Mouse (Mus musculus) mature B cell (primary cell): ENCODE results near the gene Efna1.

ENCODE experiments used
- in situ Hi-C: fragments of 300-500 bp; cut with MboI; formaldehyde crosslinking; loops from 2 replicates; pipeline ENCODE4 v1.14.3; 2019

Gene Efna1

DNA sequence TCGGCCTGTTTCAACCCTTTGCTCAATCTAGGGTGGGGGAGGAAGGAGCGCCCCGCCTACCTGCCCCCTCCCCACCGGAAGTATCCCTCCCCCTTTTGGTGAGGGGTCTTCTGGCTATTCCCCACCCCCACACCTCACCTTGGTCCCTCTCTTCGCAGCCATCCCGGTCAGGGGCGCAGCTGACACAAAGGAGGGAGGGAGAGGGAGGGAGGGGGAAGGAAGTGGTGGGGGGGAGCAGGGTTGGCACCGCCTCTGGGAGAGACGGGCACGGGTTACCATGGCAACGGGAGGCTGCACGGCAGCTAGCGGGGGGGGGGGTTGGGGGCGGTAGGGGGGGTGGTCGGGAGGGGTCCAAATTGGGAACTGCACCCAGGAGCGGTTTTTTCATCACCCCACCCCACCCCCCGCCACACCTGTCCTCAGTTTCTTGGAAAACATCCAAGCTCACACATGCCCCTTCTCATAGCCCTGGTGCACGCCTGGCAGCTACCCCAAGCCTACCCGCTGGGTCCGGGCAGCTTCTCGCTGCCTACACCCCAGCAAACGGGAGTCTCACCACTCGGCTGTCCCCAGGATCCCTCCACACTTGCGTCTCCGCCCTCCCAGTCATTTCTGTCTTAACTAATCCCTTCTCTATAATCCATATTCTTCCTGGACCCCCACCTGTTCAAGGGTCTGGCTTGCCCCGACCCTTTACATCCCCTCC lies 35.8 kb downstream of the Efna1 start:
- in situ Hi-C loops, result loop anchor here (5.0 kb wide), 1 partner anchor 52 kb away; no protein-coding TSS in a partner anchor

DNA sequence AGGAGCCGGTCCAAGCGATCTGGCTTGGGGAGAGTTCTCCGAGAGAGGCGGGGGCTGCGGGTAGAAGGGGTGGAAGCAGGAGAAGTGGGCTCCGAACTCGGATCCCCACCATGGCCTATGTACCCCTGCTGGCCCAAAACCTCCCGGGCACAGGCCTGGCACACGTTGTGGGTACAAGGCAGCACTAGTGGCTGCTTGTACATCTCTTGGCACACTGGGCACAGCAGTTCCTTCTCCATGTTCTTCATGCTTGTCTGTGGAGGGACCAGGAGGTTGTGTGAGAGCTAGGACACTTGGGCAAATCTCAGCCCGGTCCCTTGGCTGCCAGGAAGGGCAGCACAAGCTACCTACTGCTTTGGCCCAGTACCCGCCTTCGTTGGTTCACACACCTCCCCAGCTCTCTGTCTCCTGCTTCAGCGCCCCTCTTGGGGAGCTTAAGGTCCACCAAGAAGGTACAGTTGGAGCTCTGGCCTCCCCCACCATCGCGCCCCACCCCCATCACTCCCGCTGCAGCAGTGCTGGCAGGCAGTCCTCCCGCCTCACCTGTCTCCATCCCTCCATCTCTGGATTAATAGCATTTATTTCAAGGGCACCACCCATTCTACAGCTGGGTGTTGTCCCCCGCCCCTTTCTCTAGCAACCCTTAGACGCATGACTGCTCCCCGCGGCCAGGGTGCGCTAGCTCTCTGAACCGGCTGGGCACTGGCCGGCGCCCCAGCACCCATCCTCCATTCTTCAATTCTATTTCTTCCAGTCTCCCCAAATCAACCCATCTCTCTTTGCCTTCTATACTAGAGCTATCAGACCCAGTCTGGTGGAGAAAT lies 36.6 kb downstream of the Efna1 start:
- in situ Hi-C loops, result no loop called here

DNA sequence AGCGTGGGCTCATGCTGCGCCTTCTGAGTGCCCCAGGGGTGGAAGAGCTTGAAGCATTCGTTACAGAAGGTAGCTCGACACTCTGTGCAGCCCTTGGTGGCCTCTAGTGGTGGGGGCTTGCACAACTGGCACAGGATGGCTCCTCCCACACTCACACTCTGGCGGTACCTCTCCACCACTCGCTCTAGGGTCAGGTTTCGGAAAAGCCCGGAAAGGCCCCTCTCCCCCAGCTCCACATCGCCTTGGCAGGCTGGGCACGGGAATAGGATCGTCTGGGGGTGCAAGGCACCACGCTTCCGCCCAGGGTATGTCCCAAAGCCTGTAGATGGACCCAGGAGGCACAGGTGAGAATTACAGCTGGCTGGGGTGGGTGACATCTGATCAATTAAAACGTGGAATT lies 37.3 kb downstream of the Efna1 start:
- in situ Hi-C loops, result no loop called here

DNA sequence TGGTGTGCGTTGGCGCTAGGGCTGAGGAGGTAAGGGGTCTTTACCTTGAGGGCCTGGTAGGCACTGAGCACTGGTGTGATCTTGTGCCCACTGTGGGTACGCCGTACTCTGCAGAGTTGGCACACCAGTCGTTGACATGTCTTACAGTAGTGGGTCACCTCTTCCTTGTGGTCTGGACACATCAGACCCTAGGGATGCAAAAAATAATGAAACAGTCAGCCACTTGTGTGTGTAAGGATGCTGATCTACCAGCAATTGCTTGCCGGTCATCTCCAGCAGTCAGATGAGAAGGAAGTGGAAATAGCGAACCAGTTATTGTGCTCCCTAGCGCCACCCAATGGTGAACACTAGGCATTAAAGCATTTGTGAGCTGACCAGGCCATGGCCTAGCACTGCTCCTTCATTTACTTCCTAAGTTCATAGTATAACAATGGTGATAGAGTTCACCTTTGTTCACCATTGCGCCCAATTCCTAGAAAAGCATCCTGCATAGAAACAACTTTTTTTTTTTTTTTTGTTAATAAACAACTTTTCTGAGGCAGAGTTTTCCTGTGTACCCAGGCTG lies 38.5 kb downstream of the Efna1 start:
- in situ Hi-C loops, result no loop called here

DNA sequence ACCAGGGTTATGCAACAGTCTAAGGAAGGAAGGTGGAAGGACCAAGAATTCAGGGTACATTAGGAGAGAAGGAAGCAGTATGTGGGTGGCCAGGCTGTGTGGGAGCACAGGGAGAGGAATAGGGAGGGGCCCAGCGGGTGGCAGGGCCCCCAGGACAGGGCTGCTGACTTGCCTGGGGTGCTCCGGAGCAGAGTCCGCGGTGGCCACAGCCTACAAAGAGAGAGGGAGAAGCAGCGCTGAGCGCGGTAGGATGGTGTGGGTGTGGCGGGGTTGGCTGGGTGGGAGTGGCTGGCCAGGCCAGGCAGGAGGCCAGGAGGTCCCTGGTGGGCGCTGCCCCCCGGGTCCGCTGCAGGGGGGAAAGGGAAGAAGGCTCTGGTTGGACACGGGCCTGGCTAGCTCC lies 42.4 kb downstream of the Efna1 start:
- in situ Hi-C loops, result no loop called here

DNA sequence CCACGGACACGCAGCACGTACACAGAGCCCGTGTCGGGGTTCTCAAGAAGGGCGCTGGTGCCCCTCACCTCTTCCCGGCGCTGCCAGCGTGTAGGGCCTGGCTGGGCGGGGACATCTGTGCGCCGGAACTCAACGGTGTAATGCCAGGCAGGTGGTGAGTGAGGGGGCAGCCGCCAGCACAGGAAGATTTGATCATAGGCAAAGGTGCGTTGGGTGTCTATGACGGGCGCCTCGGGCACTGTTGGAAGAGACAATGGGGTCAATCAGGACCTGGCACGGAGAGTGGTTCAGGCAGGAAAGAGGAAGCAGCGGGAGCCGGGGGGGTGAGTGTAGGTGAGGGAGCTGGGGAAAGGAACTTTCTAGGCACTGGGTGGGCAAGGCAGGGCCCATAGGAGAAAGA lies 43.3 kb downstream of the Efna1 start:
- in situ Hi-C loops, result no loop called here

DNA sequence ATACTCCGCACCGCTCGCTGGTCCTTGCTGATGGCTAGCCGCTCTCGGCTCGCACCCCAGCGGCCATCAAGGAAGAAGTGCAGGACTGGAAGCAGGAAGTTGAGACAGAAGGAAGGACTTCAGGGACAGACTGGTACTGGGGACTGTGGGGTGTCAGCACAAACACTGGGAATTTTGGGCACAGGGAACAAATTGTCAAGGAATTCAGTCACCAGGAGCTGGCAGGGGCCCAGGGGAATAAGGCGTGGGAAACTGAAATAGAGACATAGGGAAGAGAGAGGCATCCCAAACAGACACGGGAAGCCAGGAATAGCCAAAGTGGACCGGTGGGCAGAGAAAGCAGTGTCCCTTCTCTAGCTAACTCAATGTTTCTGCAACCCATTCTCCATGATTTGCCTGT lies 44.4 kb downstream of the Efna1 start:
- in situ Hi-C loops, result no loop called here

DNA sequence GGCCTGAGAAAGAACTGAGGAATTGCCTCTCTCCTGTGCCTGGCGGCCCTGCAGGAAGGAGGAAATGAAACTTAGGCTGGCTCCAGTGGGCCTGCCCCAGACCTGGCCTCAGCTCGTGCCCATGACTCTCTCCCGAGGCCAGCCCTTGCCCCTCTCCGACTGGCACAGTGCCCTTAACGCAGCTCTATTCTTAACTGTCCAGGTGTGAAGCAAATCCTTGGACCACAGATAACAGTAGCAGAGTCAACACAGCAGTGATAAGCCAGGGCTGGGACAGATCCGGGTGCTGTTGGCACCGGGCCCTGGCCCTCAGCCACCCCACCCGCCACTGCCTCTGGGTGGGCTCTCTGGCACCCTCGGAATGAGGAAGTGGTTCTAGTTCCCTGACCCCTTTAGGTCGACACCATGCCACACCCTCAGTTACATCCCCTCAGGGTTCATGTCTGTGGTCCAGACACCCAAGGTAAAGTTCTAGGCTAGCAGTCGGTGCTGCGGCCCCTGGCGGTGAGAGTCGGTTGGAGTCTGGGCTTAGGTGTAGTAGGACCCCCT lies 47.3 kb downstream of the Efna1 start:
- in situ Hi-C loops, result no loop called here

DNA sequence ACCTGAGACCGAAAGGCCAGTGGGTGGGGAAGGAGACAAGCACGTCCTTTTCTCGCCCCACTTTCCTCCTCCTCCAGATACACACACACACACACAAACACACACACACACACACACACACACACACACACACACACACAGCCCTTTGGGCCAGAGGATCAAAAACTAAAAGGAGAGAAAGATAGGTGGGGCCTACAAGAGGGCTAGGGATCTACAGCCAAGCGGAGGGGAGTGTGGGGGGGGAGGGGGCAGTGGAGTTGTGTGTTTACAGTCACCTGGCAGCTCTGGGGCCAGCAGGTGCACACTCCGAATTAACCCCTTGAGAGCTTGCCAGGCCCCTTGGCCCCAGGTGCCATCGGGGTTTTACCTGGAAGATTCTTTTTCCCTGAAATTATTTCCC lies 48.3 kb downstream of the Efna1 start:
- in situ Hi-C loops, result no loop called here

DNA sequence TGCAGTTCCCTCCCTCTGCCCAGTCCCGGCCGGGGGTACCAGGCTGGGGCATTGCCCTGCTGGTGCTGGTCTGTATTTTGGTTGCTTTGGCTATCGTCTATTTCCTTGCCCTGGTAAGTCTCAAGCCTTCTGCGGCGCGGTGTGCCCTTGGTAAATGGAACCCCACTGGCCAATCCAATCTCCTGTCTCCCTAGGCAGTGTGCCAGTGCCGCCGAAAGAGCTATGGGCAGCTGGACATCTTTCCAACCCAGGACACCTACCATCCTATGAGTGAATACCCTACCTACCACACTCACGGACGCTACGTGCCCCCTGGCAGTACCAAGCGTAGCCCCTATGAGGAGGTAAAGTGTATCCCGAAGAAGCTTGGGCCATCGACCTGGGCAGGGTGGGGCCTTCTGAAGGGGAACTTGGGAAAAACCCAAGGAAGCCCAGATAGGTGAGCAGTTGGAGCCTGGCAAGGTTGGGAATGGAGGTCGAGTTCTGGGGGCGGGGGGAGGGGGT lies 49.1 kb downstream of the Efna1 start:
- in situ Hi-C loops, result no loop called here

DNA sequence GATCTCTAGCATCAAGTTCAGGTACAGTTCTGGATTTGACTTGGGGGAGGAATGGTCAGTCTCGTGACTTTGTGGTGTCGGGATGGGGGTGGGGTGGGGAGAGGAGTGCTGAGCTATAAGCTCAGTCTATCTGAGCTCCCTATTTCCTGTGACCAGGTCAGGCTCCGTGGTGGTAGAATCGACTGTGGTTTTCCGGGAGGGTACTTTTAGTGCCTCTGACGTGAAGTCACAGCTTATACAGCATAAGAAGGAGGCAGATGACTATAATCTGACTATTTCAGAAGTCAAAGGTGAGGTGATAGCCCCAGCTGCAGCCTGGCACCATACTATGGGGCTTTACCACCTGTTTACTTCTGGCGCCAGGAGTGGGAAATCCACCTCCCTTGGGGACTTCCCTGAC lies 49.6 kb downstream of the Efna1 start:
- in situ Hi-C loops, result no loop called here

DNA sequence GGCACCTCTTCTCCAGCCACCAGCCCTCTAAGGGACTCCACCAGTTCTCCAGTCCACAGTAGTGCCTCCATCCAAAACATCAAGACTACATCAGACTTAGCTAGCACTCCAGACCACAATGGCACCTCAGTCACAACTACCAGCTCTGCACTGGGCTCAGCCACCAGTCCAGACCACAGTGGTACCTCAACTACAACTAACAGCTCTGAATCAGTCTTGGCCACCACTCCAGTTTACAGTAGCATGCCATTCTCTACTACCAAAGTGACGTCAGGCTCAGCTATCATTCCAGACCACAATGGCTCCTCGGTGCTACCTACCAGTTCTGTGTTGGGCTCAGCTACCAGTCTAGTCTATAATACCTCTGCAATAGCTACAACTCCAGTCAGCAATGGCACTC lies 50.4 kb downstream of the Efna1 start:
- in situ Hi-C loops, result no loop called here

DNA sequence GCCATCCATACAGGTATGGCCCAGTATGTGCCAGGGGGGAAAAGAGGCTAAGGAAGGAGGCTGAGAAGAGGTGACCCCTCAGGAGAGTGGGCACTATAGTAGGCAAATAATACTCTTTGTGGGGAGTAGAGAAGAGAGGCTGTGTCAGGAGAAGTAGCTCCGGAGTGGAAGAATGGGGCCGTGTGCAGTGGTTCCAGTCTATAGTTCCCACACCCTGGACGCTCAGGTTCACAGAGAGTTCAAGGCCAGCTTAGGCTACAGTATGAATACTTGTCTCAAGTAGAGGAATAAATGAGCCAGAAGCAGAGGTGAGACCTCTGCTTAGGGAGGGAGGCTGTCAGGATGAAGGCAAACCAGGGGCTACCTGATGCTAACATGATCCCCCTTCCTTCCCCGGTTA lies 51.7 kb downstream of the Efna1 start:
- in situ Hi-C loops, result no loop called here

DNA sequence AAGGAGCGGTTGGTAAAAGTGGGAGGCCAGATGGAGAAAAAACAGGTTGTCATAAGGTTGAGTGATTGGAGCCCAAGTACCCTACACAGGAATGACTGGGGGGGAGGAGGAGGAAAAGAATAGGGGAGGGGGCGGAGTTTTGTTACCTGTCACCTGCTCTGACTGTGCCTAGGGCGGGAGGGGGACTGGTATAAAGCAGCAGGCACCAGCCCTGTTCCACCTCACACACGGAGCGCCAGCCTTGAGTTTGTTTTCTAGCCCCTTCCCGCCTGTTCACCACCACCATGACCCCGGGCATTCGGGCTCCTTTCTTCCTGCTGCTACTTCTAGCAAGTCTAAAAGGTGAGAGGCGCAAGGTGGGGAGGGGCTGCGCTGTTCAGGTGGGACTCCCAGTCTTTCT lies 52.1 kb downstream of the Efna1 start, which contains the start of gene Muc1:
Gene Muc1, plus strand, starts transcription at position 222 of the 400 bp plus-strand sequence.
- in situ Hi-C loops, result no loop called here

DNA sequence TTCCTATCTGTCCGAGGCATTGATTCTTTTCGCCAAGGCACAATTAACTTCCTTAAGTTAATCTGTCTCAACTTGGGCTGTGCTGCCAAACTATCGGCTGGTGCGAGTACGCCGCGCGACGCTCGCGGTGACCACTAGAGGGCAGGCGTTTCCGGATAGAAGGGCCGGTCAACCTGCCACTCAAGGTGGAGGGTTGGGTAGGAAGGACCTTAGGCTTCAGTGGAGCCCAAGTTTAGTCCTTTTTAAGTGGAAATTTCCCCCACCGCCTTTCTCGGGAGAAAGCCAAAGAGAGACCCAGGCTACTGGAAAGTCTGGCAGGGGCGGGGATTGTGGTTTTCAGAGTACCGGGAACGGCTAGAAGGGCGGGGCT lies 52.8 kb downstream of the Efna1 start:
- in situ Hi-C loops, result no loop called here

DNA sequence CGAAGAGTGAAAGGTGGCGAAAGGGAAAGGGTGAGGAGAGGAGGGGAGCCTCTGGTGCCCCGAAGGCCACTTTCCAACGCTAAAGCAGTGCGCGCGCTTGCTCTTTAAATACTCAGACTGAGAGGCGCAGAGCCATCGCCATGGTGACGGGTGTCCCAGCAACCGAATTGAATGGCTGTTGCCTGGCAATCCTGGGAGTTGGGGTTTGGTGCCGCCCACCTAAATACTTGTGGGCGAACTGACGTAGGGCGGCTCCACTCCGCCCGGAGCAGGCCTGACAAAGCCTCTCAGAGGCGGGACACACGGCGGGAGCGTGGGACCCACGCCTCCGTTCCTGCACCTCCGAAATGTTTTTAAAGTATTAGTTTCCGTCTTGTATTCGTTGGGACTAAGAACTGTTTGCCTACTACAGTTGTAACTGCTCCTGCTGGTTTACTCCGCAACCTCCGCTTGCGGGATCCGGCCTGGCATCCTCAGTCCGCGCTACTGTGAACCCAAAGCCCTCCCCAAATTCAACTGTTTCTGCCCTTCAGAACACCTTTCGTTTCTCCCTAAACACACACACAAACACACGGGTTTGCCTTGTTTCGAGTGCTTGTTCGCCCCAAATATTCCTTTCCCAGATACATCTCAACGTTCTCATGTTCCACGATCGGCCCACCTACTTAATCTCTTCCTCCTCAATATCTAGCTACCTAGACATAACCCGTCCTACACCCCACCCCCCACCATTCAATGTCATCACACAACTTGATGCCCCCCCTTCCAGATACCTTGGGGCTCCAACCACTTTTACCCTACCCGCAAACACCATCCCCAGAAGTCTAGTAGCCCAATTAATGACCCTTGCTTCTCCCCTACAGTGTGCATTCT lies 53.4 kb downstream of the Efna1 start:
- in situ Hi-C loops, result no loop called here

DNA sequence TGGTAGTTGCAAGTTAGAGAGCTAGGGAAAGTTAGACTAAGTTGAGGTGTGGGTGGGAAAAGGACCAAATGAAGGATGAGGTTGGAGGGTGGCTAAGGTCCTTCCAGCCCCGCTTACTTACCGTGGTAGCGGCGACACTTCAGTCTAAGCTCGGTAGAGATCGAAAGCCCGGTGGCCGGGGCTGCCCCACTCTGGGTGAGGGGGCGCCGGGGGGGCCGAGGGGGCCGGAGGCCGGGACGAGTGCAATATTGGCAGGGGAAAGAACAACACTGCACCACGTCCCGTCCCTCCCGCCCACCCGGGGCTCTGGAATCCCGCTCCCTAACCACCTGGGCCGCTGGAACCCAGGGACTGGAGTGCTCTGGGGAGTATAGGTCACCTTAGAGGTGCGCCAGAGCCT lies 54.0 kb downstream of the Efna1 start, which contains the start of gene Mtx1:
Gene Mtx1, minus strand, starts transcription at position 189 of the 400 bp plus-strand sequence.
- in situ Hi-C loops, result no loop called here

DNA sequence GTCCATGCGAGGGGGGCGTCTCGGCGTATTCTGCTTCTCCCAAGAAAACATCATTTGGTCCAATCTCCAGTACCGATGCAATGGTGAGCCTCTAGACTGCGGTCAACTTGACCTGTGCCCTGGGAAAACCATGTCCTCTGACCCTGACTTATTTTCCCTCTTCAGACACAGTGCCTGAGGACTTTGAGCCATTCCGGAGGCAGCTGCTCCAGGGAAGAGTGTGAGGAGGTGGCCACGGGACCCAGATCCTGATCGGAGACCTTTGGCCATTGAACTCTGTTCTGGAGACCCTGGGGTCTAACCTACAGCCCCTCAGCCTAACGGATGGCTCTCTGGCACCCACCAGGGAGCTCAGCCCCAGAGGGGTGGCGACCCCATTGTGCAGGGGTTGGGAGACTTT lies 54.6 kb downstream of the Efna1 start:
- in situ Hi-C loops, result no loop called here

DNA sequence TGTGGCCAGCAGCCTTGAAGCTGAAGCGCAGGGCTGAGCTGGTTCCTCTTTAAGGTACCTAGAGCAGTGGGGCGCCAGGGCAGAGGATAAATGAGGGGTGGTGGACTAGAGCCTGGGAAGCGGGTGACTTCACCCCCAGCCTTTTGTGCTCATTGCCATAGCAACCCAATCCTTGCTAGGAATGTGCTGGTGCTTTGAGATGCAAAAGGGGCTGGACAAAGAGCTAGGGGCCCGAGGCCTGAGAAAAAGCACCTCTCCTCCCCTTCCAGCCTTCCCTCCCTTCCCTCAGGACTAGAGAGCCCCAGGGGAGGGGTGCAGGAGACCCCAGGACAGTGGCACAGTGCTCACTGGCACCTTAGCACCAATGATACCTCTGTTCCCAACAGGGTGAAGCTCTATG lies 55.0 kb downstream of the Efna1 start:
- in situ Hi-C loops, result no loop called here

DNA sequence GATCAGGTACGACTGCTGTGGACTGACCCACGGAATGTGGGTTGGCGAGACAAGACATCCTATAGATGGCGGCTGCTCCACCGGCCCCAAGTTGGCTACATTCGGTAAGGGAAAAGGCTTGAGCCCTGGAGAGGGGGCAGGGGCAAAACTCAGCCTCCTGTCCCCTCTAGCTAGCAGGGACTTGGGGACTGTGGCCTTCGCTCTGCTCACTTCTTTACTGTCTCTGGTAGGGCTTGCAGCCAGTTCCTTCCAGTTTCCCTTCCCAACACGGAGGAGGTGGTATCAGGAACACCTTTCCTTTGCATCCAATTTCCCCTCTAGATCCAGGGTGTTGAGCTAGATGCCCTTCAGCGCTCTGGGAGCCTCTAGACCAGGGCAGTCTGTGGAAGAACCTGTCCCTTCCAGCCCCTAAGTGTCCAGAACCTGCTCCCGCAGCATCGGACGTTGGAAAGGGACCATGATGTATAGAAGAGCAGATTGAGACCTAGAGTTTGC lies 55.6 kb downstream of the Efna1 start:
- in situ Hi-C loops, result no loop called here

DNA sequence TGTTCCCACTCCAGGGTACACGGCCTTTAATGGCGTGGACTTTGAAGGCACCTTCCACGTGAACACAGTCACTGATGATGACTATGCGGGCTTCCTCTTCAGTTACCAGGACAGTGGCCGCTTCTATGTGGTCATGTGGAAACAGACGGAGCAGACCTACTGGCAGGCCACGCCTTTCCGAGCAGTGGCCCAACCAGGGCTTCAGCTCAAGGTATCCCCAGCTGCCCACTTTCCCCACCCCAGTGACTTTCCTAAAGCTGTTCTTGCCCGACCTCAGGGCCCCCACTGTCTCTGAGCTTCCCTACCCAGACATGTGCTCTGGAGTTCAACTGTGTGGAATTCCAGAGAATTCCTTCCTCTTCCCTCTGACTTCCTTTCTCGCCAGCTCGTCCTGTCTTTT lies 56.1 kb downstream of the Efna1 start:
- in situ Hi-C loops, result no loop called here
